Mouse (Mus musculus) CD4-positive, CD25-positive, alpha-beta regulatory T cell, adult 2 months (primary cell): ENCODE measurements around the gene Pik3r2.
A peak's percentile ranks its signal among the peaks of the same experiment; 100 is the strongest.
"Not testable (repeated sequence)": the region's sequence is repeated elsewhere in the genome, so short reads cannot be mapped to it uniquely, and the experiment has no call there.

ENCODE experiments used
- DNase-seq: peaks from one replicate; pipeline ENCODE4 v3.0.0-alpha.2; 2012; ENCODE audit warnings: low read depth, low spot score

The Pik3r2 gene

DNA sequence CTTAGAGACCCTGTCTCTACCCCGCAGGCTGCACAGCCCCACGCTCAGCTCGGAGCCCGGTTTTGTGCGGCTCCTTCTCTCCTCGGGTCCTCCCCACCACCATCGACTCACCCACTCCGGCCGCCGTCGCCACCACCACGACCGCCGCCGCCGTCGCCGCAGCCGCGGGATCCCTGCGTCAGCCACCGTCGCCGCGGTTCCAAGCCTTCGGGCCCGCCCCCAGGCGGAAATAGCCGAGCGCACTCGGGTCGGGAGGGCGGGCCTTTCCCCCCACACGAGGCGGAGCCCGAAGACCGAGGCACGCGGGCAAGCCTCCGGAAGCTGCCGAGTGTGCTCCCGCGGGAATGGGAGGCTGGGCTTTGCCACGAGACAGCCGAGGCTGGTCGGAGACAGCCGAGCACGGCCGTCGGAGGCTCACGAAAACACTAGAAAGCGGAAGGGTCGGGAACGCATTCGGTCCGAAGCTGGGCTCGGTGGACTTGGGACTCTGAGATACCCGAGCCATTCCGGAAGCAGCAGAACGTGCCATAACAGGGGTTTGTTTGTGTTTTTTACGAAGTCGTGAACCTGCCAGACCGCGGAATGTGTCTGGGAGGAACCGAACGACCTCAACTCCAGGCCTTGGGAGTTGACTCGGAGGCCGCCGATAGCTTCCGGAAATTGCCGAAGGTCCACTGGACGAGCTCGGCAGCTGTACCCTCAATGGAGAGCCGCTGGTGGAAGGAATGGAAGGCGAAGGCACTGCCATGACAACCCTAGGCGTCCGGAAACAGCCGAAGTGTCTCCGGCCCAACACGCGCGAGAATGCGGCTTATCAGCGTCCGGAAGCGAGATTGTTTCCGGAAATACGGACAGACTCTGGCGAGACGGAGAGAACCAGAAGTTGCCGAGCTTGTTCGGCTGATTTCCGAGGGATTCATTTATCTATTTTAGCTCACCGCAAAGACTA, at the start of gene Pik3r2:
TSS of gene Pik3r2 (minus strand) at position 218 of the 949 bp plus-strand sequence.
- DNase-seq: peak; percentile 97

- no peak for DNase-seq
These were observed 49.3 kb upstream of the Pik3r2 start for GRCm38 (mm10) chr8:70825816-70826215.

DNA sequence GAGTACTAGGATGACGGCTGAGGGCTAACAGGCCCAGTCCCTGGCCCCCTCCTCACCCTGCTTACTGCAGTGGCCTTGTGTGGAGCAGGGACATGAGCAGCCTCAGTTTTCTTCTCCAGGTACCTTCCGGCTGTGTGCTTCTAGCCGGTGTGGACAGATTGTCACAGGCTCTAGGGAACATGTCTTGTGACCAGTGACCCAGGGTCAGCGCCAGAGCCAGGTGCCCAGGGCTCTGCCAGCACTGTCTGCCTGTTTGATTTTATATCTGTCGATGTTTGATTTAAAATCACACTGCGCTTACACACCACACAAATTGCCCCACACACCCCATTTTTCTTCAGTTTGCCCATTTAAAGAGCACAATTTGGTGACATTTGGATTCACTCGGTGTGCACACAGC, 47.3 kb upstream of the Pik3r2 start:
- no peak for DNase-seq

- not testable (repeated sequence) for DNase-seq
These were observed 46.1 kb upstream of the Pik3r2 start for GRCm38 (mm10) chr8:70822594-70822993.

DNA sequence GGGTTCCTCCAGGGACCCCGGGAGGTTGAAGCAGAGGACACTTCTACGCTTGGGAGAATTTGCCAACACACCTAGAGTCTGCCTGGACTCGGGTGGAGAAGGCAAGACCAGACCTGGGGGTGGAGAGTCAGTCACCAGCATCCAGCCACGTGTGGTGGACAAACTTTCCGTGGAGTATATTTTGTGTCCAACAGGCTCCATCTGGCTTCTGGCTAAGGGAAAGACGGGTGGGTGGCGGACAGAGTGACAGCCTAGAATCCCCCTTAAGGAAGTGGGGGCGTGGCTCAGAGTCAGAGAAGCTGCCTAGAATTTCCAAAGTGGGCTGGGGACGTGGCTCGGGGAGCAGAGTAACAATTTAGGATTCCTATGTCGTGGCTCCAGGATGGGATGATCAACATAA, 45.5 kb upstream of the Pik3r2 start:
- no peak for DNase-seq

DNA sequence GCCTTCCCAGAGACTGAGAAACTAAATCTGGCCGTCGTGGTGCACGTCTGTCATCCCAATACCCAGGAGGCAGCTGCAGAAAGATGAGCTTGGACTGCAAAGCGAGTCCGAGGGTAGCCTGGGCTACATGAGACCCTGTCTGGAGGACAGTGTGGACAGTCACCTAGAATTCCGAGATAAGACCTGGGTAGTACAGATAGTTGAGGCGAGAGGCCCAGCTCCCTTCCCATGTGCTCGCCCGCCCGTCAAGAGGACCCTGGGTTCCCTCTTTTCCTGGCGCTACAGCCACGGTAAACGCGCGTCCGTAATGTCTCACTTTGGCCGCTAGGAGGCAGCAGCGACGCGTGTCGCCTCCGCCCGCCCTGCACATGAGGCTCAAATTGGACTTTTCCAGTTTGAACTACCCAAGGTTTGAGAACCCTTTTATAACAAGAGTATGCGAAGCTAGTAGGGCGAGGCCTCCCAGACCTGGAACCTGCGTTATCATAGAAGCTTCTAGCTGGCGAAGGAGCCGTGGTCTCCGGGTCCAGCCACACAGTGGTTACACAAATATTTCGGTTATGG, 45.0 kb upstream of the Pik3r2 start:
- peak; percentile 85 for DNase-seq

- no peak for DNase-seq
These were observed 43.8 kb upstream of the Pik3r2 start for GRCm38 (mm10) chr8:70820101-70820935.

- no peak for DNase-seq
These were observed 40.2 kb upstream of the Pik3r2 start for GRCm38 (mm10) chr8:70816679-70817078.

DNA sequence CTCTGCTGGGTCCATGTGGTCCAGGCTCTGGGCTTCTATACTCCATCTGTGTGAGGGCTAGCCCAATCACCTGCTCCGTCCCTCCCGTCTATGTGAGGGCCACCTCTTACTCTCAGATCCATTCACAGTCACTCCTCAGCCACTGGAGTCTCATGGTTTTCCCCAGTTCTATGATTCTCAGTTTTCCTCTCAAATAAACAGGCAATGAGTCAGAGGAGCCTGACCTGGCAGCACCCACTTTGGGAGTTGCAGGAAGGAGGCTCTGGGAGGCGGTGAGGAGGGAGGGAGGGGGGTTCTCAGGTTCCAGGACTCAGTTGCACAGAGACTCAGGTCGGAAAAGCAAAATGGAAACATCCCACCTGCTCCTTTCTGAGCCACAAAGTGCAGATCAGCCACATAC, 36.4 kb upstream of the Pik3r2 start:
- no peak for DNase-seq

GRCm38 (mm10) chr8:70812055-70812454, 35.5 kb upstream of the Pik3r2 start:
- no peak for DNase-seq

DNA sequence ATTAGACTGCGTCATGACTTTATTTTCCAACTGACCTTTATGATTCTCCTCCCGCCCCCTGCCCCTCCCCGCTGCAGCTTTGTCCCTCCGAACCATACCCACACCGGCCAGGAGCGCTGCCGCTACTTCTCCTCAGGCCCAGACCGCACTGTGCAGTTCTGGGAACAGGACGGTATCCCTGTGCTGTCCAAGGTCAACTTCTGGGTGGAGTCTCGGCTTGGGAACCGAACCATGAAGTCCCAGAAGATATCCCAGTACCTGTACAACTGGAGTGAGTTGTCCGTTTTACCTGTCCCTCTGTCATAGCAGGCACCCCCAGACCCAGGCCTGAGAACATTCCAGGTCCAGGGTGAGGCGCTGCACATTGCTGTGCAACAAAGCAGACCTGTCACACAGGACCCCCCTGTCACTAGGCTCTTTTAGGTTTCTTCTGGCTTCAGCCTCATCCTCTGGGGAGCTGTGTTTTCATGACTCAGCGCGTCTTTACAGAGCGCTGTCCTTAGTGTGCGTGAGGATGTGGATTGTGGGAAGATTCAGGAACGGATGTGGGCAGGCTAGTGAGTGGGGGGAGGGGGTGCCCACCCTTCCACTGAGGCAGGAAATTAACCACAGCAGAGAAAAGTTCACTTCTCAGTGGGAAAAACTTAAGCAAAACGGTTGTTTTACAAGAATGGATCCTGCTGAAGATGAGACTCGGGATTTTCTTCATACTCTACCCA, 34.6 kb upstream of the Pik3r2 start:
- peak; percentile 53 for DNase-seq

GRCm38 (mm10) chr8:70808955-70809701, 32.6 kb upstream of the Pik3r2 start:
- DNase-seq: peak; percentile 51

- peak; percentile 69 for DNase-seq
These were observed 31.7 kb upstream of the Pik3r2 start, which contains the start of gene Il12rb1 for GRCm38 (mm10) chr8:70808239-70808638. TSS of gene Il12rb1 (plus strand) at chr8:70808449.

DNA sequence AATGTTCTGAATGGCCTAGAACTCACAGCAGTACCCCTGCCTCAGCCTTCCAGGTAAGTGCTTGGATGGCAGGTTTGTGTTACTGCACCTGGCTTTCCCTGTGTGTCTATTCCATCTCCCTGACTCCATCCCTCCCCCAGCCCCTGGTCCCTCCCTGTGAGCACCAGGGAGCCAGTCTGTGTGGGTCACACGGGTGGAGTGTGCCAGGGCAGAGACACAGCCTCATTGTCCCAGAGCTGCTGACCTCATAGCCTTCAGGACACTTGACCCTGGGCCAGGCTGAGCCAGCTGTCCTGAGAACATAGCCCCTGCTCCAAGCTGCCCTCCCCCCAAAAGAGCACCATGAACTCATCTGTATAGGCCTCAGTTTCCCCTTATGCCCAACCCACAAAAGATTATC, 30.8 kb upstream of the Pik3r2 start:
- no peak for DNase-seq

GRCm38 (mm10) chr8:70806541-70806940, 30.0 kb upstream of the Pik3r2 start:
- DNase-seq: peak; percentile 68

DNA sequence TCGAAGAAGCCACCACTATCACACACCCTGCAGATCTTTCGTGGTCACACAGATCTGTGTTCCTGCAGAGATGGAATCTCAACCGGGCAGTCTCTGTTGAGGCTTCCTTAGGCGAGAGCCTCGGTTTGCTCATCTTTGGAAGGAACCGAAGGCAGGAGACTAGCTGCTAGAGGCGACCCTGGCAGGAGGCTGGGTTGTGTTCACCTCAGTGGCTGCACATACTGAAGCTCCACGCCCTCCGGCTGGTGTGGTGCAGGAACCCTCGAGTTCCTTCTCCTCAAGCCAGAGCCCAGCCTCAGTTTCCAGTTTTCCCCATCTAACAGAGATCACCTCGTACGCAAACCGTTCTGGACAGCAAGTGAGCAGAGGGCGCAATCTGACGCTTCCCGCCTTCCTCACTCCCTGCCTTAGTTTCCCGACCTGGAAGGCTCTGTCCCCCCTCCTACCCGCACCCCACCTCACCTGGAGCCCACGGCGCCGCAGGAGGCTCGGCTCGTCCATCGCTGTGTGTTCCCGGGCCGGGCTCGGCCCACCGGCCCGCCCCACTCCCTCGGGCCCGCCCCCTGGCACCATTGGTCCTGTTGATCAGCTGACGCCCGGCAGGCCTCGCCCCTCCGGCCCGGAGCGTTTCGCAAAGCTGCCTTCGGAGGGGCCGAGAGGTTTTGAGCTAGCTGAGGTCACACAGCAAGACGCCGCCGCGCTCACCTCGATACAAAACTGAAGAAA, 28.1 kb upstream of the Pik3r2 start, which contains the start of gene Mast3:
TSS of gene Mast3 (minus strand) at position 574 of the 726 bp plus-strand sequence.
- peak; percentile 86 for DNase-seq

GRCm38 (mm10) chr8:70803761-70804480, 27.4 kb upstream of the Pik3r2 start:
- DNase-seq: peak; percentile 59

GRCm38 (mm10) chr8:70802786-70803510, 26.4 kb upstream of the Pik3r2 start:
- DNase-seq: no peak
